Mouse (Mus musculus) hindbrain, embryonic 11.5 days (tissue): ENCODE results near the gene Gan. TPM values are rescaled to one million over a fixed set of nuclear protein-coding genes. Genes with fewer than 3 reads are reported as not detected.

Experiments
- ATAC-seq: fragments of 200-750 bp; cut with Nextera tagmentation; 2 replicates; pipeline ENCODE4 v1.8.0; 2017; ENCODE audit warnings: mild to moderate bottlenecking, moderate TSS enrichment, moderate library complexity; ENCODE audit not compliant: low FRiP score
- DNase-seq: peaks from one replicate; pipeline ENCODE4 v3.0.0-alpha.2; 2015; ENCODE audit warnings: low spot score
- H3K27ac ChIP-seq: fragments of 300-500 bp; sonication (generic); 2 replicates; pipeline ENCODE4 v1.5.1; 2014; ENCODE audit warnings: mild to moderate bottlenecking, low read depth, low read length
- H3K27me3 ChIP-seq: fragments of 300-500 bp; sonication (generic); 2 replicates; pipeline ENCODE4 v1.6.1; 2014; ENCODE audit warnings: mild to moderate bottlenecking, low read length, moderate library complexity, mixed read lengths; ENCODE audit not compliant: control insufficient read depth, insufficient read depth
- H3K36me3 ChIP-seq: fragments of 300-500 bp; sonication (generic); 2 replicates; pipeline ENCODE4 v1.6.1; 2014; ENCODE audit warnings: mild to moderate bottlenecking, low read length, moderate library complexity, mixed read lengths; ENCODE audit not compliant: control insufficient read depth, insufficient read depth
- H3K4me1 ChIP-seq: fragments of 300-500 bp; sonication (generic); replicated peaks from 2 replicates; pipeline ENCODE4 v1.6.1; 2014; ENCODE audit warnings: low read length, mixed read lengths; ENCODE audit not compliant: control insufficient read depth, insufficient read depth
- H3K4me2 ChIP-seq: fragments of 300-500 bp; sonication (generic); replicated peaks from 2 replicates; pipeline ENCODE4 v1.6.1; 2014; ENCODE audit warnings: mild to moderate bottlenecking, low read depth, low read length
- H3K4me3 ChIP-seq: fragments of 300-500 bp; sonication (generic); 2 replicates; pipeline ENCODE4 v1.5.1; 2014; ENCODE audit warnings: low read depth, low read length
- H3K9ac ChIP-seq: fragments of 300-500 bp; sonication (generic); 2 replicates; pipeline ENCODE4 v1.6.1; 2014; ENCODE audit warnings: low read depth, low read length
- H3K9me3 ChIP-seq: fragments of 300-500 bp; sonication (generic); 2 replicates; pipeline ENCODE4 v1.6.1; 2016; ENCODE audit warnings: low read length; ENCODE audit not compliant: control insufficient read depth
- WGBS: fragments of 180-500 bp; shearing (Covaris S2); extraction: QIAGEN DNeasy Blood & Tissue Kit; methylation state at CpG from one replicate; pipeline ENCODE4 v1.1.7; 2014; 5-methylcytosine and 5-hydroxymethylcytosine counted together
- polyA plus RNA-seq: library from polyadenylated mRNA; unstranded; fragments of >200 nt; fragmentation: Nextera tagmentation; extraction: Ambion mirVana; gene quantifications from 2 replicates; pipeline ENCODE4 v1.2.1, GENCODE M21; 2014

Gene Gan
- polyA plus RNA-seq, 1 experiment from 2014 or later = 3.2 TPM

DNA sequence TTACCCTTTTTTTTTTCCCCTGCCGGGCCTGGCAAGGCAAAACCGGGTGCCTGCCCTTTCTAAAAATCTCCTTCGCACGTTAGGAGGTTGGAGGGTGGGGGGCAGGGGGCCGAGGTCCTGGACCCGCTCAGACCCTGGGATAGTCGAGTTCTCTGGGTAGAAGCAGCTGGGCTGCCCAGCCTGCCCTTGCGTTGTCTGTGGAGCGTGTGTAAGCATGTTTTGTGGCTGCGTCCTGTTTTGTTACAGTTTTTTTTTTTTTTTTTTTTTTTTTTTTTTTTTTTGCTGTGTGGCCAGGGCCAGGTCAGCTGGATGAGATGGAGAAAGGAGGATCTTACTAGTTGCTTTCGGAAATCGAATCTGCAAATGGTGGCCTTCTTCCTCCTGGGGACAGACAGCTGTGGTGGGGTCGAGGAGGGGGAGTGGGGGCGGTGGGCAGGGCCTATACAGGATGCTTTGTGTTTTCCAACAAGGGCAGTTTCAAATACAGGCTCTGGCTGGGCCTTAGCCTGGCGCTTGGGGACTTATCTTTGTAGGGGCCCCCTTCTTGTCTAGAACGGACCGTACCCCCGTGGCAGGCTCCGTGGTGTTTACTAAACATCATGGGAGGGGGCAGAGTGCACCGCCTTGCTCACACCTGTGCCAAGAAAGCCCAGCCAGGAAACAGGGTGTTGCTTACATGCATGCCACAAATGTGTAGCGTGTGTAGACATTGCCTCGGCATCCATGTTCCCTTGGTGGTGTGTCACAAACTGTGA lies 100.1 kb downstream of the Gan start:
- peak overlapping the region; percentile 95 for H3K9ac ChIP-seq
- H3K27me3 ChIP-seq = no peaks in the 10 kb centered on the region
- peaks cover 25% of the 10 kb centered on the region for H3K4me1 ChIP-seq
- H3K4me2 ChIP-seq = peak overlapping the region; percentile 85
- DNase-seq = peak; percentile 66
- peak; percentile 36; the same call in 1 of the 2 replicates for ATAC-seq
- 6% methylated on average over 20 of the region's 22 CpGs for WGBS
- H3K27ac ChIP-seq = peak overlapping the region; percentile 82
- H3K36me3 ChIP-seq = no peaks in the 10 kb centered on the region
- H3K4me3 ChIP-seq = peak overlapping the region; percentile 95
- no peaks in the 10 kb centered on the region for H3K9me3 ChIP-seq

- Histone ChIP-seq H3K9me3 (no peaks in the 10 kb centered on the region), H3K9ac (peak overlapping the region; percentile 95), H3K27me3 (no peaks in the 10 kb centered on the region), H3K27ac (peak overlapping the region; percentile 82), H3K4me1 (peaks cover 25% of the 10 kb centered on the region), H3K4me3 (peak overlapping the region; percentile 95), H3K36me3 (no peaks in the 10 kb centered on the region), H3K4me2 (peak overlapping the region; percentile 85)
- 52% methylated on average over 6 of the region's 6 CpGs for WGBS
- ATAC-seq (no peak), DNase-seq (no peak)
Observed at GRCm38 (mm10) chr8:117258576-117259040, 100.7 kb downstream of the Gan start.

DNA sequence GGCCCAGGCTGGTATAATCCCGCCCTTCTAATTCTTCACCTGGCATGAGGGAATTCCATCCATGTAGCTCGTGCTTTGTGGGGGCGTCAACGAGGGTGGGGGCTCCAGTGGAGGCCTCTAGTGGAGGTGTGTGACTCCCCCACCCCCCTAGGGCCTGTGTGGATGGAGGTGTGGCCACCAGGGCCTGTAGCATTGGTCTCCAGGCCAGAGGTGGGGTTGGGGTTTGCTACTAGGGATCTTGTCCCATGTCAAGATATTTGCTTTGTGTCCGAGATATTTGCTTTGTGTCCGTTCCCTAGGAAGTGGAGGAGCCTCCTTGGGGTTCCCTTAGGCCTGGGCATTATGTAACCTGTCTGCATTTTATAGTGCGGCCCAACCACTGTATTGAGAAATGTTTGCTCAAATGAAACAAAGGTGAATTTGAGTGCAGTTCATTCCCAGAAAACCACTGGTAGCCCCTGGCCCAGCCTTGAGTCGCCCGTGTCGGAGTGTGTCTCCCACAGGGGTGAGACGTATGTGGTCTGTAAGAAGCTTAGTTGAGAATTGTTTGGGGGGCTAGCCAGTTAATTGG lies 101.6 kb downstream of the Gan start:
- 63% methylated on average over 11 of the region's 11 CpGs for WGBS
- Histone ChIP-seq H3K36me3 (no peaks in the 10 kb centered on the region), H3K4me1 (peaks cover 25% of the 10 kb centered on the region), H3K27ac (peak overlapping the region; percentile 54; the same call in 1 of the 2 replicates), H3K4me3 (peak overlapping the region; percentile 95), H3K4me2 (peak overlapping the region; percentile 85), H3K9me3 (no peaks in the 10 kb centered on the region), H3K9ac (peak overlapping the region; percentile 95), H3K27me3 (no peaks in the 10 kb centered on the region)
- no peak for ATAC-seq
- no peak for DNase-seq

DNA sequence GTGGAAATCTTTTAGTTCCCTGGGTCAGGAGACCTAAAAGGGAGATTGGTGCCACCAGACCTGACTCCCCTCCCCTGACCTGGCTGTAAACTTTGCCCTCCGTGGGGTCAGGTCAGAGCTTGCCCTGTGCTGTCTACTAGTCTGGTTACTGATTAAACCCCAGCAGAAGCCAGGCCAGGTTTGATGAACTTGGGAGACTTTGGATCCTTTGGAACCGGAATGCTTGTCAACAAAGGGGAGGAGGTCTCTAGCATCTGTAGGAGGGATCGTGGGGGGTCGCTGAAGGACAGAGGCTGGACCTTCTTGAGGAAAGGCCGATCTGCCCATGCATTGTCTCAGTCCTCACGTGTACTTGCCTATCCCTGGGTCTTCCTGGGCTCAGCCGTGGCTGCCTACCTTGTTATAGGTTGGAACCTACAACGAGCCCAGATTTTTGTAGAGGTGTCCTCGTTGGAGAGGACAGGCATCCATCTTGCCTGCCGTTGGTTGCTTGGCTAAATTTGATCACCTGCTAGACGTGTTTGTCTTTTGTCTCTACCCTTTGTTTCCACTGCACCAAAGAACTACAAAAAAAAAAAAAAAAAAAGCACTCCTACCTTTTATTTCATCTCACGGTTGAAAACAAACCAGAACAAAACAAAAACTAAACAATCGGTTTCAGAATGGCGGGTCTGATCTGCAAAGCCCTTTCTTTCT lies 102.4 kb downstream of the Gan start:
- Histone ChIP-seq H3K27me3 (no peaks in the 10 kb centered on the region), H3K4me1 (peaks cover 25% of the 10 kb centered on the region), H3K27ac (peak overlapping the region; percentile 54), H3K9ac (peak overlapping the region; percentile 95), H3K9me3 (no peaks in the 10 kb centered on the region), H3K36me3 (no peaks in the 10 kb centered on the region), H3K4me2 (peak overlapping the region; percentile 85), H3K4me3 (peak overlapping the region; percentile 95)
- ATAC-seq = no peak
- DNase-seq = peak; percentile 39
- WGBS = 22% methylated on average over 14 of the region's 14 CpGs

DNA sequence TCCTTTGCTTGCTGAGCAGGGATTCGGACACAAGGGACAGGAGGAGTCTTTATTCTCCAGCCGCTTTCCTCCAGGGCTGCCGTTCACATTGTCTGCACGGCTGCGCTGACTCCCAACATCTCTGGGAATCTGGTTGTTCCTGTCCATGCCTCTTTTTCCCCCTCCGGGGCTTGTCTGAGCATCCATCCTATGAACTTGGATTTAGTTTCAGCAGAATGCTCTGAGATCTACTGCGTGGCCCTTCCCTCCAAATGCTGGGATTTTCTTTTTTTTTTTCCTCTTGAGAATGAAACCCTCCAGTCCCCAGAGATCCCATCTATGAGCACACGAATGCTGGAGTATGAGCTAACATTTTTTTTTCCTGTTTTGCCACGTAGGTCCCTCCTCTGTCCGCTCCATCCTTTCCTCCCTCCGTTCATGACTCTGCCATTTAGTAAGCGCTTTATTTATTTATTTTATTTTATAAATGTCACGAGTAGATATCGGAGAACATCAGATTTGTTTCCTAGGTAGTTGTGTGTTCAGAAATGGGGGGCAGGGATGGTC lies 103.1 kb downstream of the Gan start:
- no peaks in the 10 kb centered on the region for H3K36me3 ChIP-seq
- H3K27ac ChIP-seq = peak overlapping the region; percentile 54; the same call in 1 of the 2 replicates
- ATAC-seq = no peak
- DNase-seq = peak; percentile 51
- no peaks in the 10 kb centered on the region for H3K27me3 ChIP-seq
- H3K9me3 ChIP-seq = no peaks in the 10 kb centered on the region
- WGBS = 34% methylated on average over 14 of the region's 14 CpGs
- peak overlapping the region; percentile 95 for H3K9ac ChIP-seq
- peaks cover 25% of the 10 kb centered on the region for H3K4me1 ChIP-seq
- H3K4me3 ChIP-seq = peak overlapping the region; percentile 95
- peak overlapping the region; percentile 85 for H3K4me2 ChIP-seq

DNA sequence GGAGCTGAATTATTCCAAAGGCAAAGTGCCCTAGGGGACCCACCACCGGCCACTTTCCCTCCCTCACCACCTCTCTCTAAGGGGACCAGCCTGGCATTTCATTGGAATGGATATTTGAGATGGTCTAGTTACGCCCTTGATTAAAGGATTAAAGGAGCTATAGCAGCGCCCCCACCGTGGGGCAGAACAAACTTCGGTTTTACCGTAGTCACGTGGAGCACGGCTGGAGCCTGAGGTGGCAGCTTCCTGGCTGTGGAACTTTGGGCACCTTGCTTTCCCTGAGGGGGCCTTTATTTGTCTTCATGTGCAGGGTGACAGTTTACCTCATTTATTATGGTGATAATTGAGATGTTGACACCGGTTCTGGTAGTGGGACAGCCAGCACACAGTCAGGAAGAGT lies 103.8 kb downstream of the Gan start:
- DNase-seq (no peak), ATAC-seq (no peak)
- WGBS = 24% methylated on average over 9 of the region's 9 CpGs
- Histone ChIP-seq H3K4me2 (0 out of 2 replicates have a peak overlapping the region, but pooled peaks have one; percentile 85), H3K9me3 (no peaks in the 10 kb centered on the region), H3K4me3 (peak overlapping the region; percentile 12; the same call in 1 of the 2 replicates), H3K4me1 (peaks cover 25% of the 10 kb centered on the region), H3K36me3 (no peaks in the 10 kb centered on the region), H3K9ac (no peak overlapping the region), H3K27ac (no peak overlapping the region), H3K27me3 (no peaks in the 10 kb centered on the region)

DNA sequence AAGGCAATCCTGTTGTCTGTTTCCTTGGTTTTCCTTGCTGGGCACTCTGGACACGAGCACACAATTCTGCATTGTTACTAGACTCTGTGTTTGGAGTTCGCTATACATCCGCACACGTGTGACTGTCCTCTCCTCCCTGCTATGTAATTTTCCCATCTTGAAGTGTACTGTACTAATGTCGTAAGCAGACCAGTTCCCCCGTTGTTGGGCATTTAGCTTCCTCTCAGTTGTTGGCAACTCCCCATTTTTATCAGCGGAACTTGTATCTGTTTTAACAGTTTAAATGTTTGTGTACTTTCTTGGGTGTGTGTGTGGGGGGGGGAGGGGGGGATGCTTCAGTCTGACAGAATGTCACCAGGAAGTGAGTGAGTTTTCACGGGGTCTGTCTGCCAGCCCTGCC lies 104.8 kb downstream of the Gan start:
- whole genome bisulfite sequencing = 76% methylated on average over 8 of the region's 8 CpGs
- Histone ChIP-seq H3K4me3 (no peak overlapping the region), H3K36me3 (no peaks in the 10 kb centered on the region), H3K4me1 (peaks cover 25% of the 10 kb centered on the region), H3K9me3 (no peaks in the 10 kb centered on the region), H3K27me3 (no peaks in the 10 kb centered on the region), H3K9ac (no peak overlapping the region), H3K27ac (no peak overlapping the region), H3K4me2 (no peak overlapping the region)
- DNase-seq (no peak), ATAC-seq (no peak)

- DNase-seq (no peak), ATAC-seq (no peak)
- no peak overlapping the region for H3K27ac ChIP-seq
- no peak overlapping the region for H3K4me2 ChIP-seq
- no peak overlapping the region for H3K4me3 ChIP-seq
- H3K4me1 ChIP-seq = peaks cover 25% of the 10 kb centered on the region
- H3K9ac ChIP-seq = no peak overlapping the region
- WGBS = 69% methylated on average over 6 of the region's 6 CpGs
- H3K36me3 ChIP-seq = no peaks in the 10 kb centered on the region
- H3K9me3 ChIP-seq = no peaks in the 10 kb centered on the region
- H3K27me3 ChIP-seq = no peaks in the 10 kb centered on the region
Observed at GRCm38 (mm10) chr8:117263442-117263841, 105.5 kb downstream of the Gan start.
